Mouse (Mus musculus) bone marrow macrophage, adult 2 months (primary cell): ENCODE measurements at regions not wholly inside any gene's neighbourhood (a gene's known extent, or its start where the extent isn't known, plus 50 kb on each side); places are given as distances from the start of the nearest gene placed in this dataset.

Source experiments
- CTCF ChIP-seq: IDR thresholded peaks from 2 replicates; pipeline ENCODE4 v1.5.1; 2012; ENCODE audit warnings: low read depth, mild to moderate bottlenecking, low read length, moderate library complexity
- POLR2A ChIP-seq: IDR thresholded peaks from 2 replicates; pipeline ENCODE4 v1.6.1; 2012; ENCODE audit warnings: mild to moderate bottlenecking, low read depth, low read length, borderline replicate concordance

DNA sequence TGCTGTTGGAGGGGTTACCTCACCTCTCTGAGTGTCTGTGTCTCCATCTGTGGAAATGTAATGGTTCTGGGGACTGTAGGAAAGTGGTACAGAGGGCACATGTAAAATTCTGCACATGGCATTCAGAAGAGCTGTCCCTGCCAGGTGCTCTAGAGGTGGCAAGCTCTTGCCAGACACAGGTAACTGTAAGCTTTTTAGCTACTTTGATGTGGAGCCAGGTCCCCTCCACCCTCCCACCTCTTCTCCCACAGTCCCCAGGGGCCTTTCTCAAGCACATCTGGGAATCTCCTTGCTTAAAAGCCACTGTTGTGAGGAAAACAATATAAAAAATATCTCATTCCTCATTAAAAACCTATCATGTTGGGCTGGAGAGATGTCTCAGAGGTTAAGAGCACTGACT is 63.4 kb upstream of the Lipc start:
- TF ChIP-seq POLR2A (no peak), CTCF (no peak)
